Mouse (Mus musculus): ENCODE measurements around the gene Icam2.
A peak's percentile ranks its signal among the peaks of the same experiment; 100 is the strongest.

The Icam2 gene

GRCm38 (mm10) chr11:106391546-106392188 lies 3.8 kb upstream of the Icam2 start:
- DNase-seq (ENCODE audit: low read depth, low spot score), result peak; percentile 88

GRCm38 (mm10) chr11:106390757-106391156 lies 2.9 kb upstream of the Icam2 start:
- DNase-seq (ENCODE audit: low read depth, low spot score), result no peak

DNA sequence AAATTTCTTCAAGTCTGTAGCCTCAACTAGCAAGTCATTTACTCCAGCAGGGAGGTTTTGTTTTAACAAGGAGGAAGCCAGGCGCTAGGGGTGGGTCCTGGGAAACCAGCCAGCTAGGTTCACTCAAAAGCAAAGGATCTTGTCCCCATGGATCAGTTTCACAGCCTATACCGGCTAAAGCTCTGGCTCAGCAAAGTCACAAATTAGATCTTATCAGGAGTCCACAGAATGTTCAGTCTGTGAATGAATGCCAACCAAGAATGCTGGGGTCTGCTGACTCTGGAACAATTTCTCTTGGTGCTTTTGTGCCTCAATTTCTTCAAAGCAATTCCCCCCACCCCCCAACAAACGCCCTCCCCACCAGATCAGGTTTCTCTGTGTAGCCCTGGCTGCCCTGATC lies 1.7 kb upstream of the Icam2 start:
- no peak for DNase-seq (ENCODE audit: low read depth, low spot score)

DNA sequence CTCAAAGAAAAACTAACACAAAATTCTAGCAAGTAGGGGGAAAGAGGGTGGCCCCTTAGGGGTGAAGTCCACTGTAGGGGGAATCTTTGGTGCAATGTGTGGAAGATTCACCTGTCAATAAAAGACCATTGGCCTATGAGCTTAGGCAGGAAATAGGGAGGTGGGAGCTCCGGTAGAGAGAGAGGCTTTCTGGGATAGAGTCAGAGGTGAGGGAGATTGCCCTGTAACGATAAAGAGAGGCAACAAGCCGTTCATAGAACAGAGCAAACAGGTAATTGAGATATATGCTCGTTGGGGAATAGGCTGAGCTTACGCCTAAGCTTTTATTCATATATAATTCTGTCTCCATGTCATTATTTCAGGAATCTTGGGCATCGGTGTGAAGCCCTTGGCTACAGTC lies 855 bp downstream of the Icam2 start:
- DNase-seq (ENCODE audit: low read depth, low spot score), result no peak

DNA sequence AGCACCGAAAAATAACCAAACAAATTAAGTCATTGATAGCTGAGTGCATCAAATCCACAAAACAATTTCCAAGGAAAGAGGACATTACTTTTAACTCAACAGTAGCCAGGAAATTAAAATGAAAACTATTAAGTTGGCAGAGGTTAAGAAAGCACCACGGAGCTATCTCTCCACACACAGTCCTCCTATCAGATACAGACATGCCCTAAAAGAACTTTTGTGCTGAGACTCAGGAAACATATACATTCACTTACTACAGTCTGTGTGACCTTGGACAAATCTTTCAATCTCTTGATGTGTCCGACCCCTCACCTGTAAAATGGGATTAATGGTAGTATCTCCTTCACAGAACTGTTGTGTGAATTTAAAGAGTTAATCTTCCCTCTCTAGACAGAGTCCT lies 1.5 kb downstream of the Icam2 start:
- DNase-seq (ENCODE audit: low read depth, low spot score), result no peak

GRCm38 (mm10) chr11:106383051-106383790 lies 4.7 kb downstream of the Icam2 start:
- DNase-seq (ENCODE audit: low read depth, low spot score), result no peak

- no peak for DNase-seq (ENCODE audit: low read depth, low spot score)
These were observed 5.5 kb downstream of the Icam2 start for GRCm38 (mm10) chr11:106382424-106382823.

DNA sequence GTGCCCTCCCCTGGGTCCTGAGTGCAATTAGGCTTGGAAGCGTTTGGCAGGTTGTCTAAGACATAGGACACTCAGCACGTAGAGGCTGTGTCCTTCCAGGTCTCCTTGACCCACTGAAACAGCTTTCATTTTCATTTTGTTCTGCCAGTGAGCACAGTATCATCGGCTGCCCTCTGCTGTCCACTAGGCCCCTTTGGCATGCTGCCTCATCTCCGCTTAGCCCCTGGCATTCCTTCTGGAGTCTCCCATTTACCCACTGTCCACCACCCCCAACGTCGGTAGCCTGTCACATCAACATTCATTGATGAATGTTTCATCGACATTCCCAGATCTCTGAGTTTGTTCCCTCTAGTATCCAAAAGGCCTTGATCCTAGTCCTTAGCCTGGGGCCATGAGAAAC lies 6.0 kb downstream of the Icam2 start:
- DNase-seq (ENCODE audit: low read depth, low spot score), result no peak

DNA sequence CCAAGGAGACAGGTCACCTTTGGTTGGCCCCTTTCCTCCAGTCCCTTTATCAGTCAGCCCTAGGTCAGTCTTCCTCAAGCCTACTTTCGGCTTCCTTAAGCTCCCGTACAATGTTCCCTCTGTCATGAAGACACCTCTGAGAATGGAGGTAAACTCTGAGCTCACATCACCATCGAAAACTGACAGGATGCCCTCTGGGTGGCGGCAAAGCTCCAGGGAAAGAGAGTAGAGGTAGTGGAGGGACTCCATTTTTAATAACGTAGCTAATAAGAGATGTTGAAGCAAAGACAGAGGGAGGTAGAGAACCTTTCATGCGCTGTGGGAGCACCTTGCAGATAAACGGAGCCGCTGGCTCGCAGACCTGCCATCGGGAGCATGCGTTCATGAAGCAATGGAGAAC lies 6.9 kb downstream of the Icam2 start:
- no peak for DNase-seq (ENCODE audit: low read depth, low spot score)

GRCm38 (mm10) chr11:106374979-106375378 lies 12.9 kb downstream of the Icam2 start:
- no peak for DNase-seq (ENCODE audit: low read depth, low spot score)

DNA sequence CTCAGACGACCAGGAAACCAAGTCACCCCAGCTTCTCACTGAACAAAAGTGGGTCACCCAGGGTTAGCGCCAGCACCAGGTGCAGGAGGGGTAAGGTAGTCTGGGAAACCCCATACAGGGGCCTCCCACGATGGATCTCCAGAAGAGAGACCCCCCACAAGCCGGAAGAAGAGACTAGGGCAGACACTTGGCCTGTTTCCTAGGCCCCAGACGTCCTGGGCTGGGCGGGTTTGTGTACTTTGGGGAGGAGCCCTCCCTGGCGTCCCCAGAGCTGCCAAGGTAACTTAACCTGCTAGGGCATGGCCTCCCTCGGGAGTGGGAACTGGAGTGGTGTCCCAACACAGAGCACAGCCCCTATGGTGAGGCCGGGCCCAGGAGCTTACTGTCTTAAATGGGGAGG lies 13.3 kb downstream of the Icam2 start:
- DNase-seq (ENCODE audit: low read depth, low spot score), result no peak

DNA sequence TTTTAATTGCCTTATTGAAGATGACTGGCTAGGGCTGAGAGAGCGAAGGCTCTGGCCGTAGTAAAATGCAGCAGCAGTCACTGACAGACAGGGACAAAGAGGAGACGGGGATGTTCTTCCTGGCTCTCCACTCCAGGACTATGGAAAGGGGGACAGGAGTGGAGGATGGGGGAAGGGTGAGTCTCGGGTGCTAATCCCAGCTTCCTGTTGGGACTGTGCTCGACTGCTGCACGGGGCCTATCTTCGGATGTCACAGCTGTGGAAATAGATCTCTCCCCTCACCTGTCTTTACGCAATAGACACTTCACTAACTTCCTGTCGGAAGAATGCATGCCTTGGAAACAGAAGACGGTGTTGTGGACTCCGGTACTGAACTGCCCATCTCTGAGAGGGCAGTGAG lies 13.9 kb downstream of the Icam2 start:
- DNase-seq (ENCODE audit: low read depth, low spot score), result no peak

DNA sequence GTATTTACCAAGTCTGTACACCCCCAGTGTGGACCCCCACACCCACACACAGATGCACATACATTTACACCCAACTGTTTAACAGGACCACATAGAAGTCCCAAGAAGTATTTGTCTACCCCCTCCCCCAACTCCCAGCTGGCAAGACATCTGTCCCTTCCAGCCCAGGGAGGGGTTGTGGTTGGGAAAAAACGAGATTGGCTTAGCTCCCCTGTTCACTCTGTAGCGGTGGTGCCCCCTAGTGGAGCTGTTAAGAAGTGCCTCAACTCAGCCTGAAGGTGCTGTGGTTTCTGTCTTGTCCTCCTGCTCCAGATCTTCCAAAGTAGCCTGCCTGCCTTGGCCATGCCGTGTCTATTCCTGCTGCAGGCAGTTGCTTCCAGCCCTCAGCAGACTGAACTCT lies 21.6 kb downstream of the Icam2 start:
- peak; percentile 82 for DNase-seq (ENCODE audit: low read depth, low spot score)

DNA sequence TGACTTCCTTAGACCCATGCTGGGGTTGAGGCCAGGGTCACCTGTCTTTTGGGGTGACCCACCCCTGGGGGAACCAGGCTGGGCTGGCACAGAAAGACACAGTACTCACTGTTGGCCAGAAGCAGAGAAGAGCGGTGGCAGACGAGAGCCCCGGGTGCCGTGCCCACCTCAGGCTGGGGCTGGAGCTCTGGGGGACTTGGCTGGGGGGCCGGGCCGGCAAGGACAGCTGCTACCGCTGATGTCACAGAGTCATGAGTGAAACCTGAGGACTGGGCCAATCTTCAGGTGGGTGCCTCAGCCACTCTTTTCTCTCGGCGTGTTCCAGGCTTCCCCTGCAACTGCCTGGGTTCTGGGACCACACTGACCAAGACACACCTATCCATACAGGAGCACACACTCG lies 22.5 kb downstream of the Icam2 start, which contains the start of gene Prr29:
Gene Prr29 (plus strand): TSS at position 107 of the 400 bp plus-strand sequence.
- DNase-seq (ENCODE audit: low read depth, low spot score), result no peak

DNA sequence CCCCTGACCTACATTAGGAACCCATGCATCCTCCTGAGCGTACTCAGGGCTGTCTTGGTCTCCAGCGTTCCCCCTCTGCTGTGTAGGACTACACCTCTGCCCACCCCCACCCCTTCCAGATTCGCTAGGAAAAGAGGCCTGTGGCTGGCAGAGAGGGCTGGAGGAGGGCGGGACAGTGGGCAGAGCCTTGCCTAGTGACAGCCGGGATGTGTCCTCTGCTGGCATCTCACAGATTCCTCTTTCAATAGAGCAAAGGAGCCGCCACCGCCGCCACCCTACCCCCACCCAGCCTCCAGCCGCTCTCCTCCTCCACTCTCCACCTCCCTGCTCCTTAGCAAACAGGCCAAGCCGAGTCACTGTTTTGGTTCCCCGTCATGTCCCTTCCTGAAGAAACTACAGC lies 23.2 kb downstream of the Icam2 start:
- no peak for DNase-seq (ENCODE audit: low read depth, low spot score)

DNA sequence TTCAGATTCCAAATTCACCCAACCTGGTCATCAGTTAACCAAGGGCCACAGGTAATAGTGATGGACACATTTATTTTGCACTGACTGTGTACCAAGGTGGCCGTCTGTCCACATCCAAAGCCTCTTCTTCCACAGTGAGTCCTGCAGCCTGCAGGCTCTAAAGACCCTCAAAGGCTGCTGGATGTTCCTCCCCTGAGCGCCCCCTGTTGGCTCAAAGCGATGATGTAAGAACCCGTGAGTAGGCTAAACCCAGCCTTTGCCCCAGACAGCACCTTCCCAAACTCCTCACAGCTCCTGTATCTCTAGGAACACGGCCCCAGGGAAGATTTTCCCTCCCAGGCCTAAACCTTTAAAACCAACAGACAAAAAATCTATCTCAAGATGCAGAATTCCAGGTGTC lies 28.5 kb downstream of the Icam2 start:
- DNase-seq (ENCODE audit: low read depth, low spot score), result peak; percentile 48

GRCm38 (mm10) chr11:106355382-106356128 lies 32.3 kb downstream of the Icam2 start:
- no peak for DNase-seq (ENCODE audit: low read depth, low spot score)

DNA sequence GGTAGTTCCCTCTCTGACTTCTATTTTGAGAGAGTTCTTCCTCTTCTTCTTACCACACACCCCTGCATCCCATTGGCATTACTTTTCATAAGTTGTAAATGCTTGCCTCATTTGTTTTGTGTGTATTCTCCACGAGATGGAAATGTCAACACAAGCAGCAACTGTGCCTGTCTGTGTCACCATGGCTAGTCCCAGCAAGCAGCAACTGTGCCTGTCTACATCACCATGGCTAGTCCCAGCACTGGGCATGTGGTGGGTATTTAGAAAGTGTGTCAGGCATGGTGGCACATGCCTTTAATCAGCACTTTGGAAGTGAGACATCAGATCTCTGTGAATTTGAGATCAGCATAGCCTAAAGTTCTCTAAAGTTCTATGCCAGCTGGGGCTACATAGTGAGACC lies 33.7 kb downstream of the Icam2 start:
- DNase-seq (ENCODE audit: low read depth, low spot score), result no peak

DNA sequence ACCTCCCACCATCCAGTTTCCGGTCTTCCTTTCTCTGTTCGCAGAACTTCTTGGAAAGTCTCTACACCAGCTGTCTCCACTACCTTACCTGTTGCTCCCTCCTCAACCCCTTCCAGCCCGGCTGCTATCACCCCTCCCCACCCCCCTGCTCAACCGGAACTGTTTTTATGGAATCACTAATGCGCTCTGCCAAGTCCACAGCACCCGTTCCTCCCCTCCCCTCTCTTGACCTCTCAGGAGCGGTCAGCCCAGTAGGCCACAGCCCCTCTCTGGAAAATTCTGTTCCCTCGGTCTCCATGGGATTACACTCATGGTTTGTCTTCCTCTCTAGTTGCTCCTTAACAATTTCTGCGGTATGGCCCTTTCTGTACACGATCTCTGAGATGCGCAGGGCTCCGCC lies 34.7 kb downstream of the Icam2 start, which contains the start of gene Scn4a:
Gene Scn4a (minus strand): TSS at position 101 of the 400 bp plus-strand sequence.
- no peak for DNase-seq (ENCODE audit: low read depth, low spot score)

GRCm38 (mm10) chr11:106351941-106352340 lies 35.9 kb downstream of the Icam2 start:
- DNase-seq (ENCODE audit: low read depth, low spot score), result no peak

- DNase-seq (ENCODE audit: low read depth, low spot score), result no peak
These were observed 36.6 kb downstream of the Icam2 start for GRCm38 (mm10) chr11:106351253-106351652.

DNA sequence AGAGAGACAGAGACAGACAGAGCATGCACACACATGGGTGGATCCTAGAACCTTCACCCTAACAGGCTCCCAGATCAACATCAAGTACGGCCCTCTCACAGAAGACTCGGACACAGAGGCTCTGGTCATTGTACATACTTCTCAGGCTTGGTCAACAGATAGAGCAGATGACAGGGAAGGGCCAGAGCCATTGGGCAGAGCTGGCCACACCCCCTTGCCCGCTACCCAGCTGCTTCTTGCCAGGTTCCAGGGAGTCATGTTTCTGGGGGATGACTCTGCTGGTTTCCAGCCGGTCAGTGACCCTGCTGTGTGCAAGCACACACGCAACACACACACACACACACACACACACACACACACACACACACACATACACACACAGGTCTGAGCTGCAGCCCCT lies 37.0 kb downstream of the Icam2 start:
- DNase-seq (ENCODE audit: low read depth, low spot score), result no peak

GRCm38 (mm10) chr11:106349772-106350171 lies 38.1 kb downstream of the Icam2 start:
- DNase-seq (ENCODE audit: low read depth, low spot score), result no peak
